7 mouse cellular contexts compared by ENCODE assay signal in the genomic region with DNA sequence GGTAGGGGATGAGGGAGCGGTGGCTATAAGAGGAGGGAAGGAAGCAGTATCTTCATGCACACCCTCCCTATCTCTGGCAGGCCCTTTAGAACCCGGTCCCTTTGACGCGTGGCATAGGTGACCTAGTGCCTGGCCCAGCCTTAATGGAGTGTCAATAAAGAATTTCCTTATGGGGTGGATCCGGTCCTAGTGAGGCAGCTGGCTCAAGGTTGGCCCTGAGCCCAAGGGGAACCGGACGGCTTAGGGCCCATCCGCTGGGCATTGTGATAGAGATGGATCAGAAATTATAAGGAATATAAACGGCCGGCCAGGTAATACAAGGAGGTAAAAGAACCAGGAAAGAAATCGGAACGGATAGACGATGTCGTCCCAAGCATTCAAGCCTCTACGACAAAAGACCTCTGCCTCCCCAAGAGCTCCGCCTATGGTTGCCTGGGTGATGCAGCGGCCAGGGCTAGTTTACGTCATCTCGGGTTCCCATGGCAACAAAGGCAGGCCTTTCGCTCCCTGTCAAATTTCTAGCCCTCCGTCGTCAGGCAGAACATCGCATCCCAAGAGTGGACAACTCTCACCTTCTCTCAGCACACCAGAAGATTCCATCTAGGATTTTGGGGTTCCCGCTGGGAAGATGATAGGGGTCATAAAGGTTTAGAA. TPM values are rescaled to one million over a fixed set of nuclear protein-coding genes. Genes with fewer than 3 reads are reported as not detected.
A peak's percentile ranks its signal among the peaks of the same experiment; 100 is the strongest.
DNase-seq lines count a peak whose midpoint lies in the region; ATAC-seq and TF ChIP-seq lines count a peak whose summit lies in the region.

No protein-coding gene starts in this region.

- H3K4me1 ChIP-seq in intestine, embryonic 14.5 days (replicated peaks; ENCODE audit: control insufficient read depth, insufficient read depth, low read length), result peaks cover 3% of the 10 kb centered on the region; the same call in 1 of the 2 replicates
- peaks cover 35% of the 10 kb centered on the region for H3K4me1 ChIP-seq in megakaryocyte, embryonic 14.5 days

- peak overlapping the region; percentile 47 for H3K4me2 ChIP-seq in intestine, embryonic 14.5 days (ENCODE audit: low read length)

- no peaks in the 10 kb centered on the region for H3K36me3 ChIP-seq in intestine, embryonic 14.5 days (ENCODE audit: control insufficient read depth, insufficient read depth, low read length)
- no peaks in the 10 kb centered on the region for H3K36me3 ChIP-seq in megakaryocyte, embryonic 14.5 days (replicated peaks; ENCODE audit: low read length)

- peak; percentile 89 for DNase-seq in adrenal gland, adult 2 months
- DNase-seq in cerebellum, postnatal 36 days, result peak; percentile 90 to 94
- peak; percentile 88 to 95 for DNase-seq in frontal cortex, postnatal 36 days (ENCODE audit: low spot score in 2 of 2)
- peak; percentile 76 for DNase-seq in intestine, embryonic 14.5 days (ENCODE audit: low spot score)
- peak; percentile 88 to 94 for DNase-seq in left cerebral cortex, adult 2 months (ENCODE audit: extremely low spot score in 1 of 2, low spot score in 2 of 2)
- DNase-seq in right cerebral cortex, postnatal 14 days, result peak; percentile 88

- H3K27ac ChIP-seq in intestine, embryonic 14.5 days (ENCODE audit: low read depth), result no peak overlapping the region
- H3K27ac ChIP-seq in left cerebral cortex, adult 2 months, result peak overlapping the region; percentile 99

- TF ChIP-seq CTCF in left cerebral cortex, adult 2 months (IDR thresholded peaks at IDR 0.05), result no peak

- H3K27me3 ChIP-seq in intestine, embryonic 14.5 days (replicated peaks; ENCODE audit: control insufficient read depth, insufficient read depth, low read length), result peaks cover 38% of the 10 kb centered on the region
- peaks cover 51% of the 10 kb centered on the region for H3K27me3 ChIP-seq in megakaryocyte, embryonic 14.5 days (replicated peaks)

- H3K4me3 ChIP-seq in intestine, embryonic 14.5 days (ENCODE audit: low read depth, low read length), result peak overlapping the region; percentile 28
- peak overlapping the region; percentile 49 for H3K4me3 ChIP-seq in left cerebral cortex, adult 2 months
- H3K4me3 ChIP-seq in megakaryocyte, embryonic 14.5 days (replicated peaks), result peak overlapping the region; percentile 40

- 4% methylated on average over 24 of the region's 24 CpGs for WGBS in intestine, embryonic 14.5 days

- no peak overlapping the region for H3K9ac ChIP-seq in intestine, embryonic 14.5 days (ENCODE audit: low read length)

- ATAC-seq in intestine, embryonic 14.5 days (replicated peaks; ENCODE audit: low FRiP score, low TSS enrichment, low read depth), result peak; percentile 59; the same call in 1 of the 2 replicates

- intact Hi-C loops in left cerebral cortex, adult 2 months (cut with DNase I), result loop anchor here (2.0 to 5.0 kb wide), 5 partner anchors 22 to 748 kb away; partner anchors contain the start of genes Echs1 and Fuom

- no peaks in the 10 kb centered on the region for H3K9me3 ChIP-seq in intestine, embryonic 14.5 days (ENCODE audit: control insufficient read depth, low read length)
- H3K9me3 ChIP-seq in megakaryocyte, embryonic 14.5 days, result 0 out of 2 replicates have a peak, but pooled peaks cover 4% of the 10 kb centered on the region

RNA-seq across cellular contexts. Expression of gene Caly, which starts 1.7 kb away (rescaled TPM):
- total RNA-seq in adrenal gland, adult 2 months (2021), result 1 to 10 TPM; 5.7 to 5.9 TPM
- polyA plus RNA-seq in adrenal gland, adult 2 months (2012; rRNA removed), result 13.9 and 21.2 TPM in 2 replicates
- 2.8 and 3.5 TPM in 2 replicates for polyA plus RNA-seq in intestine, embryonic 14.5 days (2014; fragmentation: Nextera tagmentation; extraction: Ambion mirVana)
- 100 to 1,000 TPM; 181 to 198 TPM for total RNA-seq in left cerebral cortex, adult 2 months (2021)
- 0.22 and 5.4 TPM in 2 replicates for polyA plus RNA-seq in megakaryocyte, embryonic 14.5 days (2012; ENCODE audit: insufficient read depth, low replicate concordance)

RNA-seq across cellular contexts. Expression of gene Prap1, which starts 12.6 kb away (rescaled TPM):
- total RNA-seq in adrenal gland, adult 2 months (2021), result not detected
- polyA plus RNA-seq in adrenal gland, adult 2 months (2012; rRNA removed), result not detected in 2 replicates
- polyA plus RNA-seq in intestine, embryonic 14.5 days (2014; fragmentation: Nextera tagmentation; extraction: Ambion mirVana), result 119 and 202 TPM in 2 replicates
- total RNA-seq in left cerebral cortex, adult 2 months (2021), result not detected
- not detected in 2 replicates for polyA plus RNA-seq in megakaryocyte, embryonic 14.5 days (2012; ENCODE audit: insufficient read depth, low replicate concordance)

RNA-seq across cellular contexts. Expression of gene Fuom, which starts 21.6 kb away (rescaled TPM):
- 10 to 100 TPM; 61.9 to 72.5 TPM for total RNA-seq in adrenal gland, adult 2 months (2021)
- polyA plus RNA-seq in adrenal gland, adult 2 months (2012; rRNA removed), result 89.3 and 100 TPM in 2 replicates
- polyA plus RNA-seq in intestine, embryonic 14.5 days (2014; fragmentation: Nextera tagmentation; extraction: Ambion mirVana), result 34.9 and 39.4 TPM in 2 replicates
- total RNA-seq in left cerebral cortex, adult 2 months (2021), result 10 to 100 TPM; 51.9 to 52.7 TPM
- 6.5 and 31.6 TPM in 2 replicates for polyA plus RNA-seq in megakaryocyte, embryonic 14.5 days (2012; ENCODE audit: insufficient read depth, low replicate concordance)

RNA-seq across cellular contexts. Expression of gene Msx3, which starts 31.7 kb away (rescaled TPM):
- total RNA-seq in adrenal gland, adult 2 months (2021), result not detected
- not detected in 2 replicates for polyA plus RNA-seq in adrenal gland, adult 2 months (2012; rRNA removed)
- polyA plus RNA-seq in intestine, embryonic 14.5 days (2014; fragmentation: Nextera tagmentation; extraction: Ambion mirVana), result not detected in 2 replicates
- total RNA-seq in left cerebral cortex, adult 2 months (2021), result not detected
- not detected in 2 replicates for polyA plus RNA-seq in megakaryocyte, embryonic 14.5 days (2012; ENCODE audit: insufficient read depth, low replicate concordance)

RNA-seq across cellular contexts. Expression of gene Paox, which starts 35.0 kb away (rescaled TPM):
- 10 to 100 TPM; 19.4 to 22.6 TPM for total RNA-seq in adrenal gland, adult 2 months (2021)
- 14.9 and 18.9 TPM in 2 replicates for polyA plus RNA-seq in adrenal gland, adult 2 months (2012; rRNA removed)
- 35.5 and 39.5 TPM in 2 replicates for polyA plus RNA-seq in intestine, embryonic 14.5 days (2014; fragmentation: Nextera tagmentation; extraction: Ambion mirVana)
- total RNA-seq in left cerebral cortex, adult 2 months (2021), result 1 to 10 TPM; 4.1 to 5.5 TPM
- 2.9 and 4.3 TPM in 2 replicates for polyA plus RNA-seq in megakaryocyte, embryonic 14.5 days (2012; ENCODE audit: insufficient read depth, low replicate concordance)

Comparison
In these comparisons a context has a peak if more than half of its experiments do, and no peak if none do; other contexts are left out.
1. RNA of gene Prap1, which starts 12.6 kb away (polyA plus RNA-seq): 119 to 202 TPM in intestine, embryonic 14.5 days; not detected in adrenal gland, adult 2 months and not detected in megakaryocyte, embryonic 14.5 days; every median in the first group is over 100 times any median in the second.
2. Peak in every context shown above with its lines, with median percentiles within 50 percentile points of each other: DNase-seq and H3K4me3 ChIP-seq.